Mouse (Mus musculus): ENCODE results near the gene Cers2. TPM values are rescaled to one million over a fixed set of nuclear protein-coding genes. Genes with fewer than 3 reads are reported as not detected.
A peak's percentile ranks its signal among the peaks of the same experiment; 100 is the strongest.

Cers2 gene
- polyA plus RNA-seq (2015; fragmentation: Nextera tagmentation; extraction: Ambion mirVana) = 128 and 140 TPM in 2 replicates

DNA sequence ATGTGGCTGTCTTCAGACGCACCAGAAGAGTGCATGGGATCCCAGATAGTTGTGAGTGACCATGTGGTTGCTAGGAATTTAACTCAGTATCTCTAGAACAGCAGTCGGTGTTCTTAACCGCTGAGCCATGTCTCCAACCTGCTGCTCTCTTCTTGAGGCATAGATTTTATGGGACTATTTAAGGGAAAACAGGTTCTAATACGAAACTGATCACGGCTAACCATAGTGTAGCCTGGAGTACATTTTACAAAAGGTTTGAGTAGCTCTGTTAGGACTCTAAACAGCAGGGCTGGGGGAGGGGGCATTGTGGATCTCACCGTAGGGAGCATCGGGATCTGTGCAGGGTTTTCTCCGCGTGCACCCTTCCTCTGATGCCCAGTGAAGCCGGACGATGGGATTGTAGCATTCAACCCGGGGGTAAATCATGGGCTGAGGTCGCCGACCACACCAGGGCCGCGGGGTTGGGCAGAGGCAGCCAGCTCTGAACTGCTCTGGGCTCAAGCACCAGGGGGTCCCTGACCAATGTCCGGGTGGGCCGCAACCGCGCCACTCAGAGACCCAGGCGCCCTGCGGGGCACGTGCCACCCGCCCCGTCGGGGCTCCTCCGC lies at the start of gene Cers2:
TSS of gene Cers2 (plus strand) at position 306 of the 608 bp plus-strand sequence.
- 4% methylated on average over 27 of the region's 27 CpGs for WGBS

DNA sequence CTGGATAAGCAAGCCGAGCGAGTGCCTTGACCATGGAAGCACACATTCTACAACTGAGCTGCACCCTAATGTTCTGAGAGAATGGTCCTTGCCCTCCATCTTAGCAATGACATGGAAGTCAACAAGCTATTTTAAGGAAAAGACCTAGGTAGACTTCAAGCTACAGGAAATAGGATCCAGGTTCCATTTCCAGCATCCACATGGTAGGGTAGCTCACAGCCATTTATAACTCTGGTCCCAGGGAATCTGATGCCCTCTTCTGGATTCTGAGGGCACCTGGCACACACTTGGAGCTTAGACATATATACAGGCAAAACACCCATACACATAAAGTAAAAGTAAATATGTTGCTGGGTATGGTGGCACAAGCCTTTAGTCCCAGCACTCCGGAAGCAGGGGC lies 48.5 kb upstream of the Cers2 start:
- Histone ChIP-seq H3K27me3 (replicated peaks) (no peaks in the 10 kb centered on the region), H3K36me3 (peaks cover 81% of the 10 kb centered on the region), H3K9ac (no peak overlapping the region), H3K27ac (replicated peaks) (no peak overlapping the region), H3K9me3 (no peaks in the 10 kb centered on the region), H3K4me2 (no peak overlapping the region), H3K4me1 (peaks cover 15% of the 10 kb centered on the region), H3K4me3 (no peak overlapping the region)
- ATAC-seq (ENCODE audit: extremely low read depth, insufficient number of reproducible peaks, low FRiP score, low TSS enrichment) = no peak
- 91% methylated on average over 3 of the region's 3 CpGs for WGBS

More for the DNA sequence above, at the start of gene Cers2:
- Histone ChIP-seq H3K4me2 (peak within 1 kb of the TSS; percentile 88), H3K4me3 (peak within 1 kb of the TSS; percentile 79), H3K9me3 (no peaks in the 10 kb centered on the region), H3K9ac (peak within 1 kb of the TSS; percentile 97), H3K27me3 (replicated peaks) (no peaks in the 10 kb centered on the region), H3K36me3 (peaks cover 2% of the 10 kb centered on the region), H3K4me1 (peaks cover 54% of the 10 kb centered on the region), H3K27ac (replicated peaks) (peak within 1 kb of the TSS; percentile 96)
- no peak for ATAC-seq (ENCODE audit: extremely low read depth, insufficient number of reproducible peaks, low FRiP score, low TSS enrichment)

DNA sequence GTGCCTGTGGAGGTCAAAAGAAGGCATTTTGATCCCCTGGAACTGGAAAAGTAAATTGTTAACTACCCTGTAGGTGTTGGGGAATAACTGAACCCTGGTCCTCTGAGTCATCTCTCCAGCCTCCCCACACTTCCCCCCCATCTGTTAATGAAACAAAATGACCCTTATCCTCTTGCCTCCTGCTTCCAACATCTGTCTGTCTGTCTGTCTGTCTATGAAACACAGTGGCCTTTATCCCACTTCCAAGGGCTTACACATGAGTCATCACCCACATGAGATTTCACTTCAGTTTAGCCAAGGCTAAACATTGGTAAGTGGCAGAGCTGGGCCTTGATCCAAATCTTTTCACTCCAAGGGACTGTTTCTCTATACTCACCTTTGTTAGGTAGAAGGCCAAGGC lies 46.7 kb upstream of the Cers2 start:
- Histone ChIP-seq H3K36me3 (peaks cover 67% of the 10 kb centered on the region), H3K27me3 (replicated peaks) (no peaks in the 10 kb centered on the region), H3K4me2 (no peak overlapping the region), H3K9me3 (no peaks in the 10 kb centered on the region), H3K9ac (no peak overlapping the region), H3K27ac (replicated peaks) (no peak overlapping the region), H3K4me3 (no peak overlapping the region), H3K4me1 (peaks cover 16% of the 10 kb centered on the region)
- ATAC-seq (ENCODE audit: extremely low read depth, insufficient number of reproducible peaks, low FRiP score, low TSS enrichment) = no peak

DNA sequence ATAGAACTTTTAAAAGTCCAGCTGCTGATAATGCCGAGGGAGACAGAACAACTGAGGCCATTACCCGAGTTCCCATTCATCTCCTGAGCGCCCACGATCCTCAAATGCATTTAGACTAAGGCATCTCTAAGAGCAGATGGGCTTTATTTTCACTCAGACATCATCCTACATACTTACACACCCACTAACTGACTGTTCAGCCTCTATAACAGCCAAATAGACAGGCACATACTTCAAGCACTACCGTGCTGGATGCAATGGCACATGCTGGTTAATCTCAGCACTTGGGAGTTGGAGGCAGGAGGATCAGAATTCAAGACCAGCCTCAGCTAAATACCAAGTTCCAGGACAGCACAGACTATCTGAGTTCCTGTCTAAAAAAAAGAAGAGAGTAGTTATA lies 44.8 kb upstream of the Cers2 start:
- Histone ChIP-seq H3K27ac (replicated peaks) (no peak overlapping the region), H3K36me3 (peaks cover 52% of the 10 kb centered on the region), H3K4me3 (no peak overlapping the region), H3K9ac (no peak overlapping the region), H3K9me3 (no peaks in the 10 kb centered on the region), H3K4me1 (peaks cover 26% of the 10 kb centered on the region), H3K4me2 (no peak overlapping the region), H3K27me3 (replicated peaks) (no peaks in the 10 kb centered on the region)
- 77% methylated on average over 5 of the region's 5 CpGs for WGBS
- ATAC-seq (ENCODE audit: extremely low read depth, insufficient number of reproducible peaks, low FRiP score, low TSS enrichment) = no peak

DNA sequence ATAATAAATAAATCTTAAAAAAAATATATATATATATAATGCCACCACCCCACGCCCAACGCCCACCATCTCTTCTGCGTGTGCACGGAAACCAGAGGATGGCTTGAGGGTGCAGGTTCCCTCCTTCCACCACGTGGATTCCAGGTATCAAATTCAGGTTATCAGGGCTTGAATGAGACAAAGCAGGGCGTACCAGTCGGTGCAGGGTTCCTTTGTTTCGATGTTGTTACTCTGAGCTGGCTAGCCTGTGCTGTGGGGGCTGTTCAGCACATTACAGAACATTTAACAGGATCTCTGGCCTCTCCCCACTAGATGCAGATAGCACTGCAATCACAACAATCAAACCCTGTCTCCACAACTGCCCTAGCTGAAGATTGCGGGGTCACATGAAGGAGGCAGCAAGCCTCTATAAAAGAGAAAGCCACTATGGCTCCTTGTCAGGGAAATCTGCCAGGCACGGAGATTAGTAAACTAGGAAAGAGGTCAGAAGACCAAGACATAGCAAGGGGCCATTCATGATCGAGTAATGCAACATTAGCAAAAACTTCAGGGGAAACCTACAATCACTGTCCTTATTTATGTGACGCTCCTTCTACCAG lies 43.7 kb upstream of the Cers2 start:
- no peak for ATAC-seq (ENCODE audit: extremely low read depth, insufficient number of reproducible peaks, low FRiP score, low TSS enrichment)
- 75% methylated on average over 12 of the region's 12 CpGs for WGBS
- H3K4me3 ChIP-seq = no peak overlapping the region

DNA sequence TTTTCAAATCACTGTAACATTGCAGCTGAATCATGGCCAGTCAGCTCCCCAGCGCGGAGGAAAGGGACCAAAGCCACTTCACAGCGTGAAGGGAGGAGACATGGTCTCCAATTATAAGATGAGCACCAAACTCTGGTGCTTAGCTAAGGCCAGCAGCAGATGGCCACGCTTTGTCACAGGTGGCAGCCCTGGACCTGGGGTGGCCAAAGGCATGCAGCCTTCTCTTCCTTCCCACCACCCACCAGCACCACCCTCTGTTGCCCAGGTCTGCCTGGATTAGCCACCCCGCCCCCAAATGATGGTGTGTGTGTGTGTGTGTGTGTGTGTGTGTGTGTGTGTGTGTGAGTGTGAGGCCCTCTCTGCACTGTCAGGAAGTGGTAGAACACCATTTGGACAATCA lies 41.1 kb upstream of the Cers2 start:
- 83% methylated on average over 5 of the region's 5 CpGs for WGBS
- H3K4me1 ChIP-seq = peaks cover 55% of the 10 kb centered on the region
- peaks cover 23% of the 10 kb centered on the region; the same call in 1 of the 2 replicates for H3K36me3 ChIP-seq
- H3K9ac ChIP-seq = no peak overlapping the region
- H3K4me3 ChIP-seq = no peak overlapping the region
- H3K4me2 ChIP-seq = no peak overlapping the region
- no peak overlapping the region for H3K27ac ChIP-seq (replicated peaks)
- H3K27me3 ChIP-seq (replicated peaks) = no peaks in the 10 kb centered on the region
- no peaks in the 10 kb centered on the region for H3K9me3 ChIP-seq
- no peak for ATAC-seq (ENCODE audit: extremely low read depth, insufficient number of reproducible peaks, low FRiP score, low TSS enrichment)

More for the DNA sequence above, 43.7 kb upstream of the Cers2 start:
- no peak overlapping the region for H3K4me2 ChIP-seq
- H3K27ac ChIP-seq (replicated peaks) = no peak overlapping the region
- no peaks in the 10 kb centered on the region for H3K9me3 ChIP-seq
- peaks cover 35% of the 10 kb centered on the region for H3K4me1 ChIP-seq
- H3K36me3 ChIP-seq = peaks cover 45% of the 10 kb centered on the region
- no peaks in the 10 kb centered on the region for H3K27me3 ChIP-seq (replicated peaks)
- H3K9ac ChIP-seq = 0 out of 2 replicates have a peak overlapping the region, but pooled peaks have one; percentile 34

DNA sequence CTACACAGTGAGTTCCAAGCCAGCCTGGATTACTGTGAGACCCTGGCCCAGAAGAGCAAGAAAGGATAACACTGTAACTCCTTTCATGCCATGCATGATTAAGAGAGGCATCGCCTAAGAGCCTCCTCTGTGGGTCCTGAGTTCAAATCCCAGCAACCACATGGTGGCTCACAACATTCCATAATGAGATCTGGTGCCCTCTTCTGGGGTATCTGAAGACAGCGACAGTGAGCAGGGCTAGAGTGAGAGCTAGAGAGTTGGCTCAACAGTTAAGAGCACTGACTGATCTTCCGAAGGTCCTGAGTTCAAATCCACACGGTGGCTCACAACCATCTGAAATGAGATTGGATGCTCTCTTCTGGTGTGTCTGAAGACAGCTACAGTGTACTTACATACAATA lies 40.1 kb upstream of the Cers2 start:
- Histone ChIP-seq H3K4me1 (peaks cover 51% of the 10 kb centered on the region), H3K27ac (replicated peaks) (no peak overlapping the region), H3K9ac (no peak overlapping the region), H3K9me3 (no peaks in the 10 kb centered on the region), H3K4me3 (no peak overlapping the region), H3K36me3 (peaks cover 15% of the 10 kb centered on the region; the same call in 1 of the 2 replicates), H3K4me2 (no peak overlapping the region), H3K27me3 (replicated peaks) (no peaks in the 10 kb centered on the region)
- WGBS = 92% methylated on average over 4 of the region's 4 CpGs
- ATAC-seq (ENCODE audit: extremely low read depth, insufficient number of reproducible peaks, low FRiP score, low TSS enrichment) = no peak

DNA sequence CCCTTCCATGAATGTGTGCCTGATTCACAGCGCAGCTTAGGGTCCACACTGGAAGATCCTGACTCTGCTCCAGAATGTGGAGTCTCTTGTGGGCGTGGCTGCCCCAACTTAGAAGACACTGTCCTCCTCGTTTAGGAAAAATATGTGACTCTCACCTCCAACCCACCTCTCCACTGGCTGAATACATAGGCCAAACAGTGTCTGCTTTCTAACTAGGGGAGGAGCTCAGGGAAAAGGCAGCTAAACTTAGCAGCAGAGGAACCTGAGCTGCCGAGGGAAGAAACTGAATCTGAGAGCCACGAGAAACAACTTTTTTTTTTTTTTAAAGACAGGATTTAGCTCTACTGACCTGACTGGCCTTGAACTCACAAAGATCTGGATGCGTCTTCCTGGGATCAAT lies 39.4 kb upstream of the Cers2 start:
- Histone ChIP-seq H3K4me1 (peaks cover 44% of the 10 kb centered on the region), H3K36me3 (peaks cover 11% of the 10 kb centered on the region; the same call in 1 of the 2 replicates), H3K9ac (no peak overlapping the region), H3K4me3 (no peak overlapping the region), H3K9me3 (no peaks in the 10 kb centered on the region), H3K27me3 (replicated peaks) (no peaks in the 10 kb centered on the region), H3K27ac (replicated peaks) (0 out of 2 replicates have a peak overlapping the region, but pooled peaks have one; percentile 12), H3K4me2 (no peak overlapping the region)
- WGBS = 57% methylated on average over 6 of the region's 6 CpGs
- ATAC-seq (ENCODE audit: extremely low read depth, insufficient number of reproducible peaks, low FRiP score, low TSS enrichment) = no peak; the same call in 1 of the 2 replicates

DNA sequence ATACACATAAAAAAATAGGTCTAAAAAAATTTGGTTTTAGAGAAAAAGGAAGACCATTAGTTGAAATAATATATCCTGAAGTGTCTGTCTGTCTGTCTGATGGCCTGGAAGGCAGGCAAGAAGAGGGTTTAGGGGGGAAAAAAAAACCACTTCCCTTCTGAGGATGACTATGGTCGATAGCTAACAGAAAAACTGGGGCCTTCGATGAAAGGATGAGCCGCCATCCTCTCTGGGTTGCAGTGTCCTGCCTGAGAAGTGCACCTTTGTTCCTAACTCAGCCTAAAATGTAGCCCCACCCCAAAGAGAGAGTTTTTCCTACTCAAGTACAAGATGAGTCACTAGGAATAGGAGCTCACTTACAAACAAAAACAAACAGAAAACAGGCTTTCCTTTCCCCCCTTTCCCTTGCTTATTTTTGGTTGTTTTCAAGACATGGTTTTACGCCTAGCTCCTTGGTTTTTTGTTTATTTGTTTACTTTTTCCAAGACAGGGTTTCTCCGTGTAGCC lies 38.1 kb upstream of the Cers2 start:
- Histone ChIP-seq H3K36me3 (peaks cover 11% of the 10 kb centered on the region; the same call in 1 of the 2 replicates), H3K27ac (replicated peaks) (peak overlapping the region; percentile 49), H3K4me2 (no peak overlapping the region), H3K9ac (0 out of 2 replicates have a peak overlapping the region, but pooled peaks have one; percentile 1), H3K27me3 (replicated peaks) (no peaks in the 10 kb centered on the region), H3K9me3 (no peaks in the 10 kb centered on the region), H3K4me1 (peaks cover 46% of the 10 kb centered on the region), H3K4me3 (no peak overlapping the region)
- 73% methylated on average over 5 of the region's 5 CpGs for WGBS
- no peak for ATAC-seq (ENCODE audit: extremely low read depth, insufficient number of reproducible peaks, low FRiP score, low TSS enrichment)

DNA sequence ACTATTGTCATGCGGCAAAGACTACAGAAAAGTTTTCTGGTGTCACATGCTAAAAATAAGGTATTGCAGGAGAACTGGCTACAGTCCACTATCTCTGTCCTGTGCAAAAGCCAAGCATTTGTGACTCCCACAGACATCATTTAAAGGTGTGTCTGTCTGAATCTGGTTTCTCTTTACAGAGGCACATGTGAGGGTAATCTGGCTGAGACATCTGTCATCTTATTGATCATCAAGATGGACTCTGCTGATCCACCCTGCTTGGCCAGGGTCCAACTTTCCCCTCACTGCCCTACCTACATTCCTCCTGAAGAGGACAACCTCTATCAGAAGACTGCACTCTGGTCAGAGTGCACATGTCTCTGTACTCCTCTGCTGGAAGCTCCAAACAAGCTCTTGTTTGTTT lies 37.4 kb upstream of the Cers2 start:
- WGBS = 54% methylated on average over 1 of the region's 1 CpGs
- no peak overlapping the region for H3K9ac ChIP-seq

DNA sequence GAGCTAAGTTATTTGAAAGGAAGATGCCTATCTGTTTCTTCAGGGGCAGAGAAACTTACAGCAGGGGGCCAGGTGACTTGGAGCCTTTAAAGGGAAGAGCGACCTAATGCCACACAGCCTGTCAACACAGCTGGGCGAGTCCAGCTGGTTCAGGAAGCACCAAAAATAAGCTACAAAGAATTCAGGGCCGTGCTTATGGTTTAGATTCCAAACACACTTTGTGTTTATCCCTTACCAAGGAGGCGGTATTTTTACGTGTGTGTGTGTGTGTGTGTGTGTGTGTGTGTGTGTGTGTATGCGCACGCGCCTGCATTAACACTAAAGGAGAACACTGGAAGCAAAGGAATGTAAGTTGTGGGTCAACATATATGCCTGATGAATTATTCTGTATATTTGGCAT lies 33.8 kb upstream of the Cers2 start:
- 14% methylated on average over 8 of the region's 8 CpGs for WGBS
- Histone ChIP-seq H3K4me3 (peak overlapping the region; percentile 86), H3K27me3 (replicated peaks) (no peaks in the 10 kb centered on the region), H3K4me1 (peaks cover 49% of the 10 kb centered on the region), H3K9me3 (no peaks in the 10 kb centered on the region), H3K27ac (replicated peaks) (peak overlapping the region; percentile 93), H3K4me2 (peak overlapping the region; percentile 92), H3K36me3 (peaks cover 4% of the 10 kb centered on the region; the same call in 1 of the 2 replicates), H3K9ac (peak overlapping the region; percentile 96)
- no peak for ATAC-seq (ENCODE audit: extremely low read depth, insufficient number of reproducible peaks, low FRiP score, low TSS enrichment)

More for the DNA sequence above, 37.4 kb upstream of the Cers2 start:
- Histone ChIP-seq H3K4me3 (no peak overlapping the region), H3K4me2 (no peak overlapping the region), H3K27me3 (replicated peaks) (no peaks in the 10 kb centered on the region), H3K36me3 (peaks cover 11% of the 10 kb centered on the region; the same call in 1 of the 2 replicates), H3K27ac (replicated peaks) (peak overlapping the region; percentile 49), H3K9me3 (no peaks in the 10 kb centered on the region), H3K4me1 (peaks cover 47% of the 10 kb centered on the region)
- no peak for ATAC-seq (ENCODE audit: extremely low read depth, insufficient number of reproducible peaks, low FRiP score, low TSS enrichment)
